Mouse (Mus musculus): ENCODE measurements around the gene Slfn14. TPM values are rescaled to one million over a fixed set of nuclear protein-coding genes. Genes with fewer than 3 reads are reported as not detected.

Gene Slfn14
- polyA plus RNA-seq, 1 experiment: not detected

DNA sequence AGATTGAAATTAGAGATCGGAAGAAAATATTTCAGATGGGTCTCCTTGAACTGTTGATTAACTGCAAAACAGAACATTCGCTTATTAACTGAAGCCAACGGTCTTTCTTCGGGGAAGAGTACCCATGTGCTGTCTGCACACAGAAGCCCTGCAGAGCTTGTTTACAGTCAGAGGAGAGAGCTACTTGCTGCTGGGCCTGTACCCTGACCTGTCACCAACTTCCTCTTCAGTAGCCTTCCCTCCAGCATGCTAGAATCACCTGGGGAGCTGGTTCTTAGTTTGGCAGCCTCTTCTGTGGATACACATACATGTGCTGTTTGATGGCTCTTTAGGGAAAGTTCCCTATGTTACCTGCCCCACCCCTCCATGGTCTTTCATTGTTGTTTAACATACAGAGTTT lies 899 bp downstream of the Slfn14 start:
- TF ChIP-seq CTCF (IDR thresholded peaks at IDR 0.05; ENCODE audit: extremely low read depth, insufficient read length, insufficient replicate concordance, low read depth, low read length): no peak
- no peak for TF ChIP-seq POLR2A (IDR thresholded peaks at IDR 0.05; ENCODE audit: low read depth, low read length)
- Histone ChIP-seq H3K36me3 (ENCODE audit: control insufficient read depth, insufficient read depth, low read length) (no peaks in the 10 kb centered on the region), H3K4me1 (ENCODE audit: control insufficient read depth, insufficient read depth, insufficient read length, low read length) (no peaks in the 10 kb centered on the region), H3K4me3 (ENCODE audit: low read depth, low read length) (no peak overlapping the region), H3K27ac (ENCODE audit: insufficient read depth, low read depth, low read length) (no peak overlapping the region), H3K27me3 (ENCODE audit: control insufficient read depth, insufficient read depth, low read length) (peaks cover 2% of the 10 kb centered on the region)
- 89% methylated on average over 4 of the region's 4 CpGs for WGBS

DNA sequence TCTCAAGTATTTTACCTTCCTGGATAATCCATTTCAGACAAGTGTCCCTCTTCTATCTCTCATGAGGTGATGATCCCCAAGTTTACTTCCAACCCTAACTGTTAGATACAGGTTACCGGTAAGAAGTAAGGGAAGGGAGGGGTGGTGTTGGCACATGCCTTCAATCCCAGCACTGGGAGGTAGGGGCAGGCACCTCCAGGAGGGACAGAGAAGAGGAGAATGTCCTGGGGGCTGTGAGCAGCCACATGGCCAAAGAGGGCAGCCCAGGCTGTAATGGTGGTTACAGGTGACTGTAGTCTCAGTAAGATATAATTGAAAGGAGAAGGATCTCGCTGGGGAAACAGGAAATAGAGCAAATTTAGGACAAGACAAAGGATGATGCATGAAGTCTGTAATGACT lies 4.4 kb downstream of the Slfn14 start:
- WGBS: 50% methylated on average over 2 of the region's 2 CpGs
- TF ChIP-seq POLR2A (IDR thresholded peaks at IDR 0.05; ENCODE audit: low read depth, low read length) (no peak), CTCF (IDR thresholded peaks at IDR 0.05; ENCODE audit: extremely low read depth, insufficient read length, insufficient replicate concordance, low read depth, low read length) (no peak)
- H3K4me3 ChIP-seq (ENCODE audit: low read depth, low read length): no peak overlapping the region
- H3K4me1 ChIP-seq (ENCODE audit: control insufficient read depth, insufficient read depth, insufficient read length, low read length): no peaks in the 10 kb centered on the region
- peaks cover 3% of the 10 kb centered on the region for H3K27me3 ChIP-seq (ENCODE audit: control insufficient read depth, insufficient read depth, low read length)
- H3K36me3 ChIP-seq (ENCODE audit: control insufficient read depth, insufficient read depth, low read length): no peaks in the 10 kb centered on the region
- H3K27ac ChIP-seq (ENCODE audit: insufficient read depth, low read depth, low read length): no peak overlapping the region

DNA sequence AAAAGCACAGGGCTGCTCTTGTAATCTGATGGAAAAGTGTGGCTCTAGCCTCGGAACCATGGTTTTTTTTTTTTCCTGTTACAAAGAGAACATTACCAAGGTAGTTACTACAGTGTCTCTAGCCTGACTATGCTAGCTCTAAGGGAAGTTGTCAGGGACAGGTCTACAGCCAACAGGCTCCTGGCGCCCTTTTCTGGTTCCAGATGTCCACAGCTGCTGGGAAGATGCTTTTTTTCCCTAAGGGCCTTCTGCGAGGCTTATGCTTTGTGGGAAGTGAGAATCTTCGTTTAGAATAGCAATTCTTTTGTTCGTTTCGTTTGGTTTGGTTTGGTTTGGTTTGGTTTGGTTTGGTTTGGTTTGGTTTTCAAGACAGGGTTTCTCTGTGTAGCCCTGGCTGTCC lies 6.8 kb downstream of the Slfn14 start:
- 67% methylated on average over 6 of the region's 6 CpGs for WGBS
- H3K27ac ChIP-seq (ENCODE audit: insufficient read depth, low read depth, low read length): no peak overlapping the region
- TF ChIP-seq POLR2A (IDR thresholded peaks at IDR 0.05; ENCODE audit: low read depth, low read length) (no peak), CTCF (IDR thresholded peaks at IDR 0.05; ENCODE audit: extremely low read depth, insufficient read length, insufficient replicate concordance, low read depth, low read length) (no peak)

DNA sequence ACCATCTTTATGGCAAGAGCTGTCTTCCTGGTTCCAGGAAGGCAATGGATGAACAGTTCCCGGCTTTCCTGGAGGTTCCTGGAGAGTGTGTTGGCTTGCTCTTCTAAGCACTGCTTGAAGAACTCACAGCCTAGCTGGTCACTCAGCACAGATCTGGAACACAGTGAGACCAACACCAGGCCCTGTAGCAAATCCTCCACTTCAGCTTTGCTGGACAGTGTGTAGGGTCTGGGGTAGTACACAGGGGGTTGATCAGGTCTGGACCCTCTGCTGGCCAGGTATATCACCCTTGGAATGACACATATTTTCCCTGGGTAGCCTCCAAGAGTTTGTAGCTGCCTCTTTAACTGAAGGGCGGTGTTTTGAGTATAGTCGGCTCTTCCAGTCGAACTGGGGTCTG lies 7.5 kb downstream of the Slfn14 start:
- no peaks in the 10 kb centered on the region for H3K36me3 ChIP-seq (ENCODE audit: control insufficient read depth, insufficient read depth, low read length)
- TF ChIP-seq POLR2A (IDR thresholded peaks at IDR 0.05; ENCODE audit: low read depth, low read length) (no peak), CTCF (IDR thresholded peaks at IDR 0.05; ENCODE audit: extremely low read depth, insufficient read length, insufficient replicate concordance, low read depth, low read length) (no peak)
- H3K4me3 ChIP-seq (ENCODE audit: low read depth, low read length): no peak overlapping the region
- peaks cover 3% of the 10 kb centered on the region; the same call in 1 of the 2 replicates for H3K27me3 ChIP-seq (ENCODE audit: control insufficient read depth, insufficient read depth, low read length)
- WGBS: 82% methylated on average over 4 of the region's 4 CpGs
- H3K27ac ChIP-seq (ENCODE audit: insufficient read depth, low read depth, low read length): no peak overlapping the region
- no peaks in the 10 kb centered on the region for H3K4me1 ChIP-seq (ENCODE audit: control insufficient read depth, insufficient read depth, insufficient read length, low read length)

More for the DNA sequence above, 6.8 kb downstream of the Slfn14 start:
- H3K4me3 ChIP-seq (ENCODE audit: low read depth, low read length): no peak overlapping the region
- no peaks in the 10 kb centered on the region for H3K36me3 ChIP-seq (ENCODE audit: control insufficient read depth, insufficient read depth, low read length)
- no peaks in the 10 kb centered on the region for H3K4me1 ChIP-seq (ENCODE audit: control insufficient read depth, insufficient read depth, insufficient read length, low read length)
- peaks cover 3% of the 10 kb centered on the region for H3K27me3 ChIP-seq (ENCODE audit: control insufficient read depth, insufficient read depth, low read length)

DNA sequence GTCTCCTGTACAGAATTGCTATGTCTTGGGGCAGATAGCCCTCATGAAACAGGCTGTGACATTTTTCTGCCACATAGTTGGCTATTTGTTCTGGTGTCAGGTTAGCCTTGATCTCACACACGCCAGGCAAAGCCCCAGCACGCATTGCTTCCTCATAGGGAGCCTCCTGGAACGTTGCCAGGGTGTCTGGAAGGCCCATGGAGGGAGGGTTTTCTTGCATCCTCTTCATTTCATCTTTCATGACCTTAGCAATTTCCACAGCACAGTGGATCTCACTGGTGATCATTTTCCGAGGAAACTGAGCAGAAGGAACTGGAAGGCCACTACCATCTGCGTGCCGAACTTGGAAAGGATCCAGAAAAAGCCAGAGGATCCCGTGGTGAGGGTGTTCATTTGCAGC lies 10.3 kb downstream of the Slfn14 start:
- no peaks in the 10 kb centered on the region for H3K36me3 ChIP-seq (ENCODE audit: control insufficient read depth, insufficient read depth, low read length)
- no peaks in the 10 kb centered on the region for H3K4me1 ChIP-seq (ENCODE audit: control insufficient read depth, insufficient read depth, insufficient read length, low read length)
- WGBS: 40% methylated on average over 7 of the region's 7 CpGs
- H3K4me3 ChIP-seq (ENCODE audit: low read depth, low read length): no peak overlapping the region
- peaks cover 3% of the 10 kb centered on the region; the same call in 1 of the 2 replicates for H3K27me3 ChIP-seq (ENCODE audit: control insufficient read depth, insufficient read depth, low read length)
- TF ChIP-seq POLR2A (IDR thresholded peaks at IDR 0.05; ENCODE audit: low read depth, low read length) (no peak), CTCF (IDR thresholded peaks at IDR 0.05; ENCODE audit: extremely low read depth, insufficient read length, insufficient replicate concordance, low read depth, low read length) (no peak)
- H3K27ac ChIP-seq (ENCODE audit: insufficient read depth, low read depth, low read length): no peak overlapping the region

DNA sequence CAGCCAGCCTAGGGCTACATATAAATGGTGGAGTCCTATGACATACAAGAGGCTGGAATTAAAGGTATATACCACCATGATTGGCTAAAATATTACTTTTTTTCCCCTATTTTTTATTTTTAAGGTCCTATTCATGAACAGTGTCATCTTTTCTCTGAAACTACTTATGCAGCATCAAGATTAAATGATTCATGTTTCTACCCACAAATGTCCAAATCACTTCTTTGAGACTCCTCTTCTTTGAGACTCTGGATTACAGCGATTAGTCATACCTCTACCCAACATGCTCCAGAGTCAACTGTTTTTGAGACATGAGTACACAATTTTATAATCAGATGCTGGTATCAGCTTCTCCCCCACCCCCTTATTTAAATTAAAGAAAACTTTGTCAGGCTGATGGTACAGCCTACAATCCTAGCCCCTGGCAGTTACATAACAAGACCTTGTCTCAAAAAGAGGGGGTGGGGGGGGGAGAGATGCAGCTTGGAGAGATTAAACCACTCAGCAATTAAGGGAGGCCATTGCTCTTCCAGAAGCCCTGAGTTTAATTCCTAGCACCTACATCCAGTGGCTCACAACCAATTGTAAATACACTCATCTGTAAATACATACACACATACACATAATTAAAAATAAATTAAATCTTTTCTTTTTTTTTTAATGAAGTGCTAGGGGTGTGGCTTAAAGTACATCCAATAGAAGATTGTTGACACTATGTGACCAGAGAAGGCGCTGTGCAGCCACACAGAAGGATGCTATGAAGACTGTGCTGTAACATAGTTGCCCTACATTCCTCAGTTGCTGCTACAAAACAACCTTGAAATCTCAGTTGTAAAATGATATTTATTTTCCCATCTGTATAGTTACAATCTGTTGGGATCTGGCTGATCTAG lies 14.3 kb downstream of the Slfn14 start:
- H3K27ac ChIP-seq (ENCODE audit: insufficient read depth, low read depth, low read length): no peak overlapping the region
- H3K36me3 ChIP-seq (ENCODE audit: control insufficient read depth, insufficient read depth, low read length): no peaks in the 10 kb centered on the region
- no peaks in the 10 kb centered on the region for H3K27me3 ChIP-seq (ENCODE audit: control insufficient read depth, insufficient read depth, low read length)
- TF ChIP-seq CTCF (IDR thresholded peaks at IDR 0.05; ENCODE audit: extremely low read depth, insufficient read length, insufficient replicate concordance, low read depth, low read length) (no peak), POLR2A (IDR thresholded peaks at IDR 0.05; ENCODE audit: low read depth, low read length) (no peak)
- H3K4me3 ChIP-seq (ENCODE audit: low read depth, low read length): no peak overlapping the region
- H3K4me1 ChIP-seq (ENCODE audit: control insufficient read depth, insufficient read depth, insufficient read length, low read length): no peaks in the 10 kb centered on the region
- 11% methylated on average over 2 of the region's 2 CpGs for WGBS

DNA sequence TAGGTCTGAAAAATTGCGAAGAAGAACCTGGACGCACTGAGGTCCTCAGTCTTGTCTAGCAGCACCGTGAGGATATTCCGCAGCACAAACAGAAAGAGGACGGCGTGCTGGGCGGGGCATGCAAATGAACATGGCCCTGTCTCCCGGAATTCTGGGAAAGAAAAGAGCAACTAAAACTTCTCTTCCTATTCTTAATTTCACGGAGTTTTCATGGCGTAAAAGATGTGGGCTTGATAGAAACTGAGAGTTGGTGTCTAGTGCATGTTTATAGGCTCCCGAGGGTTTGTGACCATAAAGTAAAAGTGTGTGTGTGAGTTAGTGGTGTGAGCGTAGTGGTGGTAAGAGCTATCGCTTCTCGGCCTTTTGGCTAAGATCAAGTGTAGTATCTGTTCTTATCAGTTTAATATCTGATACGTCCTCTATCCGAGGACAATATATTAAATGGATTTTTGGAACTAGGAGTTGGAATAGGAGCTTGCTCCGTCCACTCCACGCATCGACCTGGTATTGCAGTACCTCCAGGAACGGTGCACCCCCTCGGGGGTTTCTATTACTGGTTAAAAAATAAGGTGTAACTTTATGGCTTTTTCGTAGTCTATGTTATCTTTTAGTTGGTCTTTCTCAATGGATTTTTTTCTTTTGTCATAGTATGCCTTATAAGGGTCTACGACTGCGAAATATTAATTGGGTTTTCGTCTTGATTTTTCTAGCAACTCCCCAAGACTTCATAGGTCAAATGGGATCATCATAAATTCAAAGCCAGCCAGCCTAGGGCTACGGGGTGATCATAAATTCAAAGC lies 15.2 kb downstream of the Slfn14 start:
- H3K36me3 ChIP-seq (ENCODE audit: control insufficient read depth, insufficient read depth, low read length): no peaks in the 10 kb centered on the region
- H3K27ac ChIP-seq (ENCODE audit: insufficient read depth, low read depth, low read length): peak overlapping the region; percentile 29
- under 1% methylated on average over 26 of the region's 26 CpGs for WGBS
- H3K4me3 ChIP-seq (ENCODE audit: low read depth, low read length): peak overlapping the region; percentile 61
- no peaks in the 10 kb centered on the region for H3K4me1 ChIP-seq (ENCODE audit: control insufficient read depth, insufficient read depth, insufficient read length, low read length)
- TF ChIP-seq CTCF (IDR thresholded peaks at IDR 0.05; ENCODE audit: extremely low read depth, insufficient read length, insufficient replicate concordance, low read depth, low read length): no peak
- TF ChIP-seq POLR2A (IDR thresholded peaks at IDR 0.05; ENCODE audit: low read depth, low read length): no peak
- no peaks in the 10 kb centered on the region for H3K27me3 ChIP-seq (ENCODE audit: control insufficient read depth, insufficient read depth, low read length)
